Comparison of ENCODE assay signal across 1 mouse cellular context in genomic region chr17:37906821-37907220, GRCm38 (mm10). TPM values are rescaled to one million over a fixed set of nuclear protein-coding genes. Genes with fewer than 3 reads are reported as not detected.
"Had no signal": no experiment of that assay in that cellular context is flagged by ENCODE, and none has a peak within 500 bp of the region (broad histone marks: within the 10 kb centered on the region; RNA-seq: fewer than 3 reads in every experiment).

No protein-coding gene starts in this region.

RNA-seq across cellular contexts. Expression of gene Olfr128, which starts 13.5 kb away (rescaled TPM):
- total RNA-seq: neutrophil, adult 5-6 weeks had no signal

RNA-seq across cellular contexts. Expression of gene Olfr761, which starts 46.1 kb away (rescaled TPM):
- total RNA-seq: neutrophil, adult 5-6 weeks had no signal

RNA-seq across cellular contexts. Expression of gene Olfr126, which starts 59.5 kb away (rescaled TPM):
- total RNA-seq: neutrophil, adult 5-6 weeks had no signal
